Mouse (Mus musculus): ENCODE results near the gene Eml3. TPM values are rescaled to one million over a fixed set of nuclear protein-coding genes. Genes with fewer than 3 reads are reported as not detected.

The Eml3 gene
- total RNA-seq, 2 experiments from 2014 or later = 11.5 to 11.7 TPM

DNA sequence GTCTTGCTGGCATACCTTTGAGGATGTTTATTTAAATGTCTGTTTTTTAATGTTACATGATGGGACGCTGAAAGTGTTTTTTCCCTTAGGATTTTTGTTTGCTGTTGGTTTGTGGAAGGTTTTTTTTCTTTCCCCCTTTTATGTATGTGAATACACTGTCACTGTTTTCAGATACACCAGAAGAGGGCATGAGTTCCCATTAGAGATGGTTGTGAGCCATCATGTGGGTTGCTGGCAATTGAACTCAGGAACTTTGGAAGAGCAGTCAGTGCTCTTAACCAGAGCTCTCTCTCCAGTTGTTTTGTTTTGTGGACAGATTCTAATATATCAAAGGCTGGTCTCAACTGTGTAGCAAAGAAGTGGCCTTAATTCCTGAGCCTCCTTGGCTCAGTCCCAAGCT, 45.3 kb downstream of the Eml3 start:
- no peak overlapping the region for H3K27ac ChIP-seq
- H3K4me3 ChIP-seq = no peak overlapping the region
- TF ChIP-seq CTCF (conservative IDR thresholded peaks at IDR 0.05) = peak; percentile 51
- no peak for DNase-seq (ENCODE audit: low spot score in 2 of 2)

DNA sequence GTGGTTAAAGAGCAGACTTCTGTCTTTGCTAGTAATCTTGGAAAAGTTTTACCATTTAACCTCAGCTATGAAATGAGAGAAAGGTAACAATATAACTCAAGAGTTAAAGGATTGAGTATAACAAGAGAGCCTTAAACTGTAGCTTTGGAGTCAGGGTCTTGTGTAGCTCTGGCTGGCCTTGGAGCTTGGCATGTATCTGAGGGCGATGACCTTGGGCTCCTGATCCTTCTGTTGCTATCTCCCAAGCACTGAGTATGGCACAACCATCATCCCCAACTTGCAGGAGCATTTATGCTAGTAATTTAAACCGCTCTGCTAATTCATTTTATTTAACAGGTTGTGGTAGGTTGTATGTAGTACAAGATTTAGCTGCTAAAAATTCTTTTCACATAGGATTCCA, 46.1 kb downstream of the Eml3 start:
- no peak for TF ChIP-seq CTCF (conservative IDR thresholded peaks at IDR 0.05)
- no peak for DNase-seq (ENCODE audit: low spot score in 2 of 2)
- Histone ChIP-seq H3K27ac (no peak overlapping the region), H3K4me3 (no peak overlapping the region)

DNA sequence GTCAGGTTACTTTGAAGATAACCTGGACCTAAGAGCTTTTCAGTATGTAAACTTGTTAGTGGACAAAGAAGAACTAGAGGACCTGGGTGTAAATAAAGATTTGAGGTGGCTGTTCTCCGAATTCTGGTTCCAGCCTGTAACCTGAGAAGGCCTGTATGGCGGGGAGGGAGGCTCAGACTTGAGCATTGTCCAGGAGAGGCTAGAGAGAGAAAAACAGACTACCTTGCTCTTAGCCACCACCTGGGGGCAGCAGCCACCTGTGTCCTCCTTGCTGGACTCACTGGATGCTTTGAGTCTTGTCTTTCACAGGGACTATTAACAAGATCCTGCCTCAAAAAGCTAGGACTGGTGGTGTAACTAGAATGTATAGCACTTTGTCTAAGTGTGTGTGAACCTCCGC, 47.2 kb downstream of the Eml3 start:
- peak; percentile 82 for TF ChIP-seq CTCF (conservative IDR thresholded peaks at IDR 0.05)
- H3K4me3 ChIP-seq = no peak overlapping the region
- DNase-seq (ENCODE audit: low spot score in 2 of 2) = no peak

DNA sequence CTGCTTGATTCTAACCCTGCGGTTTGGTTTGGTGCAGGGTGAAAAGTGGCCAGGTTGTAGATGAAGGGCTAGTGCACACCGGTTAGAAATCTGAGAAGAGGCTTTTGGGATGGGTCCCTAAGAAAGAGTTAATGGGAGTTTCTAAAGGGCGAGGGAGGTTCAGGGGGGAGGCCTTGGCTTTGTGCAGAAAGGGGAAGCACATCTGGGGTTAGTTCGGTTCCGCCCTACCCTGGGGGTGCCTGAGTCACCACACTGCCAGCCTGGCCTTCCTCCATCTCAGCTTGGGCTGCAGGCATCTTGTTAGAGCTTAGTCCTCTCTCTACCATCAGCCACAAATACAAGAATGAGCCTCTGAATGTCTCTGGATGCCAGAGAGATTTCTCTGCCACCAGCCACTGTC, 51.4 kb downstream of the Eml3 start:
- DNase-seq (ENCODE audit: low spot score in 2 of 2) = no peak
- no peak for TF ChIP-seq CTCF (conservative IDR thresholded peaks at IDR 0.05)
- Histone ChIP-seq H3K4me3 (no peak overlapping the region), H3K27ac (no peak overlapping the region; the same call in 1 of the 2 replicates)

More for the DNA sequence above, 47.2 kb downstream of the Eml3 start:
- no peak overlapping the region for H3K27ac ChIP-seq

DNA sequence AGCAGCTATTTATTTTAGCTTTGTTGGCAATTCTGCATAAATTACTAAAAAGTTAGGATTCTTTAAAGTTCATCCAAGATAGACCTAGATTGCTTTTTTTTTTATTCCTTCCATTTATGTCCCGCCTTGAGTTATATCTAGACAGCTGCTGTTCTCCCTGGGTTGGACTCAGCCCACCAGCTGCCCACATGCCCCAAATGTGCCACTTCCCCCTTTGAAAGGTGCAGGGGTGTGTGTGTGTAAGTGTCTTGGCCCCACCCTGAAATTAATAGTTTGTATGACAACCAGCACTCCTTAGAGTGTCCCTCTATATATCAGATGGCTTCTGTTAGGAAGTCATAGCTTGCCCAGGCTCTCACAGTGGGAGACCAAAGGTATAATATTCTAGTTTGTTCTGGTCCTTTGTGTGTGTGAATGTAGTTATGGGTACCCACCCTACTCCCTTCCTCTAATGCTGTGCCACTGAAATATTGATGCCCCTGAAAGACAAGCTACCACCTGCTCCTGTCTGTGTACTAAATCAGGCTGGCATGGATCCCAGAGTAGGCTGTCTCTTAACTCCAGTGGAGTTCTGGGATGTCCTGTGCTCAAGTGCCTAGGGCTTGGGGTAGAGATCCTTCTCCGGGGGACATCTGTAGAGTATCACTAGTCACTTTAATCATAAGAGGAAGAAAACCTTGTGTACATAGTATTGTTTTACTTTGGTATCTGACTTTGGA, 52.3 kb downstream of the Eml3 start:
- DNase-seq (ENCODE audit: low spot score in 2 of 2) = no peak

DNA sequence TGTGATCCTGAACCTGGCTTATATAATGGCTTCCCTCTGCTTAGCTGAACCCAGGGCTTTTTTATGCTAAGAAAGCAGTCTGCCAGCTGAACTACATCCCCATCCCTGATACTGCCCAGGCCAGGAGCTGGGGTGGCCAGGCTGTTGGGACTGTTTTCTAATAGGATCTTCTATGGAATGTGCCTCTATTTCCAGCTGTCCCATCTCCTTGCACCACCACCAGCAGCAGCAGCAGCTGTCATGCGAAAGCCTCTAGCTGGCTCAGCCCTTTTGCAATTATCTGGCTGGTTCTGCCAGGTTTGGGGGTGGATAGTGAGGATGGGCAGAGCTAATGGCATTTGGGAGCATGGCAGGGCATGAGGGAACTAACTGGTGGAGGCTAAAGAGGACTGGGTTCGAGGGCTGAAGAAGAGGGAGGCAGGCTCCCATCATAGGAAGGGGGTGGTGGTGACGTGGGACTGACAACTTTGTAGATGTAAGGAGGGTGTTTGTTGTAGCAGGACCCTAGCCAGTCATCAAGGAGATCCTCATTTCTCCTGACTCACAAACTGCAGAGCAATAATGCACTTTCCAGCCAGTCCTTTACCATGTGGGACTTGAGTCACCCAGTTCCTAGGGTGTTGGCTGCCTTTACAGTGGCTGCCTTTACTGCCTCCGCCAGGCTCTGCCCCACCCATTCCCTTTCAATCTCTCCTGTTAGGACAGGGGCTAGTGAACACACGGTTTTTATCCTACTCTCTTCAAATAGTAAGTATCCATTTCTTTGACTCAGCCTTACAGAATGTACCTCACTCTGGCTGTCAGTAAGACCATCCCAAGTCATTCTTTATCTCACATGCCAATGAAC, 53.2 kb downstream of the Eml3 start:
- TF ChIP-seq CTCF (conservative IDR thresholded peaks at IDR 0.05) = no peak
- DNase-seq (ENCODE audit: low spot score in 2 of 2) = no peak
- H3K4me3 ChIP-seq = no peak overlapping the region
- no peak overlapping the region for H3K27ac ChIP-seq

More for the DNA sequence above, 52.3 kb downstream of the Eml3 start:
- no peak for TF ChIP-seq CTCF (conservative IDR thresholded peaks at IDR 0.05)
- Histone ChIP-seq H3K4me3 (no peak overlapping the region), H3K27ac (no peak overlapping the region; the same call in 1 of the 2 replicates)

DNA sequence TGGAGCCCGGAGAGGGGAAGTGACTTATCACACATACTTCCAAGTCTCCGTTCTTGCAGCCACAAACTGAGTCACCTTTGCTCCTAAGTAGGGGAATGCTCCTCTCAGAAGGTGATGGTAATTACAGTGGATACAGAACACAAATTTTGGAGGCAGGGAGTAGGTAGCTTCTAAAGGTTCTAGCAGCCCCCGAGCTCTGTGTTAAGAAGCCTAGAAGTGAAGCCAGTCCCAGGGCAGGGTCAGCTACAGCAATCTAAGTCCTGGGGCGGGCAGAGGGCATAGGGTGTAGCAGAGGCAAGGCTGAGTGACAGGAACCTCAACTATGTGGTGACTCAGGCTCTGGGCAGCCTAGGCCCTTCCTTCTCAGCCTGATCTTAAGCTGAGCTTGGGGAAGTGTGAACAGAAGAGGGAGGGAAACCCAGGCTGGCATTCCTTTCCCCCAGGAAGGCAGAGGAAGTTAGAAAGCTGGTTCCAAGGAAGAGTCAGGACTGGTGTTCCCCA, 53.8 kb downstream of the Eml3 start:
- no peak for TF ChIP-seq CTCF (conservative IDR thresholded peaks at IDR 0.05)
- Histone ChIP-seq H3K4me3 (no peak overlapping the region), H3K27ac (no peak overlapping the region)
- no peak for DNase-seq (ENCODE audit: low spot score in 2 of 2)

DNA sequence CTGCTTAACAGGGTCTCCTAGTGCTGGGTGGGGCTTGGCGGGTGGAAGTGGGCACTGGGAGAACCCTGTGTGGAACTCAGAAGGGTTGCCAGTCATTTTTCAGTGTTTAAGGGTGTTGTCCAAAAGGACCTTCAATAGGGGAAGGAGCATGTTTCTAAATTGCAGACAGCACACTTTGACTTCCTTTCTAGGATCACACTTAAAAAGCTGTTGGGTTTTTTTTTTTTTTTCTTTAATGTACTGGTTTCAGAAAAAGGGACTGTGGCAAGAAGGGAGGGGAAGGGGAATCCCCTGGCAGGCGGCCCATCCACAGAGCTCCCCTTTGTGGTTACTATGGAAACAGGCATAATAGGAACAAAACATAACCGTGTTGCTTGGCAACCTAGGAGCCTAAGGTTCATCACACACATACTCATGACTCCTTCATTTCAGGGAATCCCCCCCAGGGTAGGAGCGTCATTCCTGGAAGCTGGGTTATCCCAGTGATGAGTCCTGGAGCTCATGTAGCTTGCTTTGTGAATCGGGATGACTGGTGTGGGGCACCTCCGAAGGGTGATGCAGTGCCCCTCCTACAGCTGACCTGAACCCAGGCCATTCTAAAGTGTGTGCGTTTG, 55.0 kb downstream of the Eml3 start:
- no peak for TF ChIP-seq CTCF (conservative IDR thresholded peaks at IDR 0.05)
- Histone ChIP-seq H3K4me3 (no peak overlapping the region), H3K27ac (no peak overlapping the region)
- DNase-seq (ENCODE audit: low spot score in 2 of 2) = no peak

DNA sequence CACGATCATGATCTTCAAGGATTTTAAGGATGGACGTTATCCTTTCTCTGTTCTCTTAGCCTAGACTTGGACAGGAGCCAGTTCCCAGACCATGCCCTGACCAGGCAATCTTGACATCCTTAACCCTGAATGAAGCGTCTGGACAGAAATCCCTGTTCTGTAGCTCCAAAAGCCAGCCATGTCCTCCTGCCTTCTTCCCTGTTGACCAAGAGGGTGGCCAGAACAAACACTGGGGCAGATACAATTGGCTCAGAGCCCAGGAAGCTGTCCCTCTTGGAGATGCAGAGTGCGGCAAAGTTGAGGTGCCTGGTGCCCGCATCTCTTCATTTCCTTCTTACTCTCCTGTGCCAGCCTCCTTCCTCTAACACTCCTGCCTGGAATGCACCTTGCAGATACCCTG, 56.5 kb downstream of the Eml3 start:
- H3K4me3 ChIP-seq = no peak overlapping the region
- no peak for DNase-seq (ENCODE audit: low spot score in 2 of 2)
- no peak overlapping the region for H3K27ac ChIP-seq
- no peak for TF ChIP-seq CTCF (conservative IDR thresholded peaks at IDR 0.05)

DNA sequence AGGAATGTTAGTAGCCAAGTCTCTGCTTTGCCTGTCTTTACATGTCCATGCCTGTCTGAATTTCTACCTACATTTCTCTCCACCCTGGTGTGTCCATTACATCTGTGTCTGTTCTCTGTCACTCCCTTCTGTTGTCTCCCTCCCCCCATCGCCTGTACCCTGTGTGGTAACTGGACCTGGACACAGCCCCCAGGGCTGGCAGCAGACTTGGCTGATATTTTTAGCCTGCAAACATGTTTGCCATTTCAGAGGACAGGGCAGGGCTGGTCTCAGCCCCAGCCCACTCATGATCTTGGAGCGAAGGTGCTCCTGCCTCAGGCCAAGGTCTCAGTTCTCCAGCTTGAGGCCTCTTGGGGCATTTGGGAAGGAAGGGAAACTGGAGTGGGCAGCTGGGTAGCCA, 58.5 kb downstream of the Eml3 start:
- H3K4me3 ChIP-seq = no peak overlapping the region
- H3K27ac ChIP-seq = no peak overlapping the region
- DNase-seq (ENCODE audit: low spot score in 2 of 2) = no peak
- TF ChIP-seq CTCF (conservative IDR thresholded peaks at IDR 0.05) = no peak

DNA sequence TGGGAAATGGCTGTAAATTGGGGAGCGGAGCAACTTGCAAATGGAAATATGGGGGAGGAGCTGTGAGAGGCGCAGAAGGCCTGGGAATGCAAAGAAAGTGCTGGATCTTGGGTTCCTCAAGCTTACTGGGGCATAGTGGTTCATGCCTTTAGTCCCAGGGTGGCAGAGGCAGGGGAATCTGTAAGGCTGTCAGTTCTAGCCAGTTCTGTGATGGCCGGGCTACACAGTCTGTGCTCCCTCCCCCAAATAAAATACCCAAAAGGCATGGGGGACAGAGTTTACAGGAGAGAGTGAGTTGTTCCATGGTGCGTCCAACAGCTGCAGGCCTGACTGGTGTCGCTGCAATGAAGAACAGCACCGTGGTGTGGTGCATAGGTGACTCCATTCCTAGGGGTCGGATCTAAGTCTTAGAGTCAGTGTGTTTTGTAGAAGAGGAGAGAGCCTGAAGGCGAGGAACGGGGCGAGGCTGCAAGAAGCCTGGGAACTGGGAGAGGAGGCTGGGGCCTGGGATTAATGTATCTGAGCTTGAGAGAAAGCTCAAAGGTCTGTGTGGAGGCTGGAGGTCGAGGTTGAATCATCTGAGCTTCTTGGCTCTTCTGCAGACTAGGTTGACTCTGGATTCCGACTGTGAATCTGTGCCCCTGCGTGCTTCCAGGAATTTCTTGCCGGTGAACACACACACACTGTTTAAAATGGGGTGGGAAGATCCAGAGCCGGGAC, 59.2 kb downstream of the Eml3 start:
- no peak for TF ChIP-seq CTCF (conservative IDR thresholded peaks at IDR 0.05)
- peak overlapping the region; percentile 58 for H3K4me3 ChIP-seq
- H3K27ac ChIP-seq = peak overlapping the region; percentile 84; the same call in 1 of the 2 replicates
- no peak for DNase-seq (ENCODE audit: low spot score in 2 of 2)

DNA sequence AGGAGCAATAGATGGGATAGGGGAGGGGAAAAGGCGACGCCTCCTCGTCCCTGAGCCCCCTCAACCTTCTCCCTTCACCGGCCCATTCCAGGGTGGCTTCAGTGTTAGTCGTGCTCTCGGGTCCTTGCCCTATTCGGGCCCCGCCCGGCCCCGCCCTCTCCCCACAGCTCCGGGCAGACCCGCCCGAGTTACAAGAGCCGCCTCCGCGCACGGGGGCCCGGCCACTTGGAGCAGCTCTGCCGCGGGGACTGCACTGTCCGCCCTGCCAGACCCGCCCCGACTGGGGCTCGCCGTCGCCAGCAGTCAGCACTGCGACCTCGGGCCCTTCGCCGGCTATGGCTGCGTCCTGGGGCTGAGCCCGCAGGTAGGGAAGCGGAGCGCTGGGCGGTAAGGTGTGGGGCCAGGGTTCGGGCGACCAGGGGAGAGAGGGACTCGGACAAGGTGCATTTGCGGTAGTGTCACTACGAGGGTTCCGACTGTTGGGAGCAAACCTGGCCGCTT, 59.8 kb downstream of the Eml3 start, which contains the start of gene Ahnak:
Gene Ahnak, plus strand, starts transcription at position 219 of the 501 bp plus-strand sequence.
- DNase-seq (ENCODE audit: low spot score in 2 of 2) = no peak
- peak within 1 kb of the TSS; percentile 84 for H3K27ac ChIP-seq
- no peak for TF ChIP-seq CTCF (conservative IDR thresholded peaks at IDR 0.05)

More for the DNA sequence above, 59.8 kb downstream of the Eml3 start, which contains the start of gene Ahnak:
- peak within 1 kb of the TSS; percentile 58 for H3K4me3 ChIP-seq

Measured in layer of hippocampus, adult 2 months (tissue).